Mouse (Mus musculus) G1E (cell line): ENCODE results near the gene Slc15a1.

Experiments used
- CTCF ChIP-seq: IDR thresholded peaks from 2 replicates; pipeline ENCODE4 v1.5.1; 2012; ENCODE audit warnings: low read depth, low read length, inconsistent platforms, mixed read lengths
- GATA1 ChIP-seq: IDR thresholded peaks from 2 replicates; pipeline ENCODE4 v1.6.1; 2012; ENCODE audit warnings: borderline replicate concordance, low read length, inconsistent platforms, mixed read lengths
- TAL1 ChIP-seq: conservative IDR thresholded peaks from 2 replicates; pipeline ENCODE4 v1.6.1; 2012; ENCODE audit warnings: low read depth, low read length, inconsistent platforms, mixed read lengths

GRCm38 (mm10) chr14:121549834-121550233 is 44.8 kb upstream of the Slc15a1 start:
- no peak for TF ChIP-seq CTCF
- TF ChIP-seq TAL1: no peak
- TF ChIP-seq GATA1: no peak
